Mouse (Mus musculus) lung, embryonic 14.5 days (tissue): ENCODE measurements around the gene Foxp4. TPM values are rescaled to one million over a fixed set of nuclear protein-coding genes. Genes with fewer than 3 reads are reported as not detected.

ENCODE experiments used
- ATAC-seq: fragments of 200-750 bp; cut with Nextera tagmentation; 2 replicates; pipeline ENCODE4 v1.8.0; 2017; ENCODE audit warnings: mild to moderate bottlenecking, moderate TSS enrichment, moderate library complexity; ENCODE audit not compliant: insufficient read depth
- DNase-seq: peaks from one replicate; pipeline ENCODE4 v3.0.0-alpha.2; 2015
- H3K27ac ChIP-seq: fragments of 300-500 bp; sonication (generic); 2 replicates; pipeline ENCODE4 v1.5.1; 2014; ENCODE audit warnings: low read depth, mild to moderate bottlenecking, moderate library complexity
- H3K27me3 ChIP-seq: fragments of 300-500 bp; sonication (generic); 2 replicates; pipeline ENCODE4 v1.6.1; 2014; ENCODE audit warnings: low read length, control low read depth; ENCODE audit not compliant: insufficient read depth
- H3K36me3 ChIP-seq: fragments of 300-500 bp; sonication (generic); 2 replicates; pipeline ENCODE4 v1.6.1; 2014; ENCODE audit warnings: control low read depth; ENCODE audit not compliant: insufficient read depth
- H3K4me1 ChIP-seq: fragments of 300-500 bp; sonication (generic); 2 replicates; pipeline ENCODE4 v1.6.1; 2014; ENCODE audit warnings: antibody characterized with exemption, control low read depth; ENCODE audit not compliant: insufficient read depth
- H3K4me2 ChIP-seq: fragments of 300-500 bp; sonication (generic); 2 replicates; pipeline ENCODE4 v1.6.1; 2014; ENCODE audit warnings: mild to moderate bottlenecking
- H3K4me3 ChIP-seq: fragments of 300-500 bp; sonication (generic); 2 replicates; pipeline ENCODE4 v1.5.1; 2014; ENCODE audit warnings: low read depth, low read length
- H3K9ac ChIP-seq: fragments of 300-500 bp; sonication (generic); 2 replicates; pipeline ENCODE4 v1.6.1; 2014
- H3K9me3 ChIP-seq: fragments of 300-500 bp; sonication (generic); 2 replicates; pipeline ENCODE4 v1.6.1; 2016; ENCODE audit warnings: low read depth, low read length, control low read depth
- CTCF ChIP-seq: IDR thresholded peaks from 2 replicates; pipeline ENCODE4 v1.5.1; 2016; ENCODE audit warnings: antibody characterized with exemption, low read depth
- WGBS: fragments of 180-500 bp; shearing (Covaris S2); extraction: QIAGEN DNeasy Blood & Tissue Kit; methylation state at CpG from one replicate; pipeline ENCODE4 v1.1.7; 2014; 5-methylcytosine and 5-hydroxymethylcytosine counted together
- polyA plus RNA-seq: library from polyadenylated mRNA; unstranded; fragments of >200 nt; fragmentation: Nextera tagmentation; extraction: Ambion mirVana; gene quantifications from 2 replicates; pipeline ENCODE4 v1.2.1, GENCODE M21; 2014

Gene Foxp4
- polyA plus RNA-seq, 1 experiment from 2014 or later: 42.2 TPM

GRCm38 (mm10) chr17:47832501-47833028, 91.9 kb downstream of the Foxp4 start:
- H3K4me1 ChIP-seq: peaks cover 19% of the 10 kb centered on the region
- peak; percentile 55 for DNase-seq

GRCm38 (mm10) chr17:47831772-47832171, 92.7 kb downstream of the Foxp4 start:
- peak overlapping the region; percentile 79 for H3K9ac ChIP-seq
- ATAC-seq (no peak), DNase-seq (no peak)
- peaks cover 15% of the 10 kb centered on the region; the same call in 1 of the 2 replicates for H3K4me1 ChIP-seq
- no peaks in the 10 kb centered on the region for H3K27me3 ChIP-seq
- peak overlapping the region; percentile 90 for H3K4me3 ChIP-seq
- H3K9me3 ChIP-seq: peaks cover 5% of the 10 kb centered on the region; the same call in 1 of the 2 replicates
- 36% methylated on average over 5 of the region's 5 CpGs for WGBS
- H3K36me3 ChIP-seq: peaks cover 36% of the 10 kb centered on the region
- TF ChIP-seq CTCF: no peak
- H3K4me2 ChIP-seq: peak overlapping the region; percentile 75
- H3K27ac ChIP-seq: peak overlapping the region; percentile 94

More at GRCm38 (mm10) chr17:47832501-47833028, 91.9 kb downstream of the Foxp4 start:
- Histone ChIP-seq H3K36me3 (peaks cover 28% of the 10 kb centered on the region), H3K27ac (peak overlapping the region; percentile 94), H3K4me3 (peak overlapping the region; percentile 90), H3K9ac (peak overlapping the region; percentile 79), H3K27me3 (no peaks in the 10 kb centered on the region), H3K9me3 (no peaks in the 10 kb centered on the region), H3K4me2 (peak overlapping the region; percentile 75)
- no peak for TF ChIP-seq CTCF
- peak; percentile 71 for ATAC-seq
- WGBS: 0% methylated on average over 17 of the region's 17 CpGs

GRCm38 (mm10) chr17:47831161-47831560, 93.3 kb downstream of the Foxp4 start:
- peaks cover 37% of the 10 kb centered on the region for H3K36me3 ChIP-seq
- peaks cover 15% of the 10 kb centered on the region; the same call in 1 of the 2 replicates for H3K4me1 ChIP-seq
- peak overlapping the region; percentile 79 for H3K9ac ChIP-seq
- H3K27me3 ChIP-seq: no peaks in the 10 kb centered on the region
- no peak for ATAC-seq
- H3K4me2 ChIP-seq: peak overlapping the region; percentile 75
- peak; percentile 52 for DNase-seq
- H3K9me3 ChIP-seq: peaks cover 5% of the 10 kb centered on the region; the same call in 1 of the 2 replicates
- TF ChIP-seq CTCF: peak; percentile 48
- peak overlapping the region; percentile 90 for H3K4me3 ChIP-seq
- WGBS: 11% methylated on average over 9 of the region's 9 CpGs
- peak overlapping the region; percentile 94 for H3K27ac ChIP-seq

GRCm38 (mm10) chr17:47821339-47821738, 103.1 kb downstream of the Foxp4 start:
- H3K36me3 ChIP-seq: peaks cover 82% of the 10 kb centered on the region
- H3K9ac ChIP-seq: no peak overlapping the region
- WGBS: 39% methylated on average over 8 of the region's 8 CpGs
- TF ChIP-seq CTCF: no peak
- ATAC-seq (peak; percentile 93), DNase-seq (peak; percentile 91)
- peak overlapping the region; percentile 48 for H3K27ac ChIP-seq
- no peaks in the 10 kb centered on the region for H3K27me3 ChIP-seq
- H3K4me1 ChIP-seq: peaks cover 12% of the 10 kb centered on the region
- H3K4me3 ChIP-seq: no peak overlapping the region
- H3K4me2 ChIP-seq: 0 out of 2 replicates have a peak overlapping the region, but pooled peaks have one; percentile 0
- H3K9me3 ChIP-seq: no peaks in the 10 kb centered on the region

- WGBS: 85% methylated on average over 13 of the region's 13 CpGs
- H3K4me1 ChIP-seq: peaks cover 22% of the 10 kb centered on the region
- ATAC-seq: no peak
These were observed 106.3 kb downstream of the Foxp4 start for GRCm38 (mm10) chr17:47818038-47818725.

More at GRCm38 (mm10) chr17:47818038-47818725, 106.3 kb downstream of the Foxp4 start:
- H3K36me3 ChIP-seq: peaks cover 88% of the 10 kb centered on the region
- no peaks in the 10 kb centered on the region for H3K9me3 ChIP-seq
- no peaks in the 10 kb centered on the region for H3K27me3 ChIP-seq
- H3K4me3 ChIP-seq: no peak overlapping the region
- H3K9ac ChIP-seq: no peak overlapping the region
- no peak for DNase-seq
- no peak overlapping the region for H3K4me2 ChIP-seq
- TF ChIP-seq CTCF: no peak
- H3K27ac ChIP-seq: no peak overlapping the region

Other genes with a start within 250 kb of the Foxp4 start
- gene Tomm6, start 236.3 kb downstream of the Foxp4 start, polyA plus RNA-seq: 433 and 434 TPM in 2 replicates
- 5.1 and 5.3 TPM in 2 replicates for gene Frs3, start 235.6 kb downstream of the Foxp4 start, polyA plus RNA-seq
- 1.1 and 1.3 TPM in 2 replicates for gene Gm21981, start 230.2 kb downstream of the Foxp4 start, polyA plus RNA-seq
- 1.5 TPM in 1 of 2 replicates, not detected in the other for gene Prickle4, start 229.9 kb downstream of the Foxp4 start, polyA plus RNA-seq
- gene Pgc, start 197.8 kb downstream of the Foxp4 start, polyA plus RNA-seq: 7.6 and 9.1 TPM in 2 replicates
- 7.6 and 9.3 TPM in 2 replicates for gene Tfeb, start 187.6 kb downstream of the Foxp4 start, polyA plus RNA-seq
- gene Mdfi, start 90.0 kb downstream of the Foxp4 start, polyA plus RNA-seq: 38.8 and 43.6 TPM in 2 replicates
- gene 1700122O11Rik, start 113.6 kb upstream of the Foxp4 start, polyA plus RNA-seq: not detected in 2 replicates
- not detected in 2 replicates for gene 1700067P10Rik, start 164.7 kb upstream of the Foxp4 start, polyA plus RNA-seq
- gene 9830107B12Rik, start 221.6 kb upstream of the Foxp4 start, polyA plus RNA-seq: not detected in 2 replicates
- not detected in 2 replicates for gene A530064D06Rik, start 242.6 kb upstream of the Foxp4 start, polyA plus RNA-seq